In genomic region chr11:69922796-69923195, GRCm38 (mm10) we compare ENCODE assay signal across 8 mouse cellular contexts. TPM values are rescaled to one million over a fixed set of nuclear protein-coding genes. Genes with fewer than 3 reads are reported as not detected.
DNase-seq lines count a peak whose midpoint lies in the region; ATAC-seq and TF ChIP-seq lines count a peak whose summit lies in the region.

No protein-coding gene starts in this region.

- 72% methylated on average over 3 of the region's 3 CpGs for WGBS in hindbrain, embryonic 10.5 days
- 73% methylated on average over 3 of the region's 3 CpGs for WGBS in hindbrain, embryonic 11.5 days
- 71% methylated on average over 3 of the region's 3 CpGs for WGBS in forebrain, embryonic 13.5 days
- 69% methylated on average over 3 of the region's 3 CpGs for WGBS in midbrain, embryonic 10.5 days
- WGBS in thymus, adult 2 months, result 73% methylated on average over 3 of the region's 3 CpGs

- no peaks in the 10 kb centered on the region for H3K9me3 ChIP-seq in hindbrain, embryonic 10.5 days
- no peaks in the 10 kb centered on the region for H3K9me3 ChIP-seq in hindbrain, embryonic 11.5 days (ENCODE audit: control insufficient read depth, low read length)
- H3K9me3 ChIP-seq in ES-E14 (ENCODE audit: control insufficient read depth, insufficient read depth, low read depth, low read length), result no peaks in the 10 kb centered on the region
- H3K9me3 ChIP-seq in forebrain, embryonic 13.5 days (replicated peaks), result no peaks in the 10 kb centered on the region
- H3K9me3 ChIP-seq in midbrain, embryonic 10.5 days (replicated peaks), result no peaks in the 10 kb centered on the region

- H3K27ac ChIP-seq in hindbrain, embryonic 10.5 days, result peak overlapping the region; percentile 98
- H3K27ac ChIP-seq in hindbrain, embryonic 11.5 days (ENCODE audit: low read depth, low read length), result no peak overlapping the region
- H3K27ac ChIP-seq in ES-E14 (ENCODE audit: insufficient read depth, low read depth, low read length, poor library complexity, severe bottlenecking), result peak overlapping the region; percentile 93; the same call in 1 of the 2 replicates
- 0 out of 2 replicates have a peak overlapping the region, but pooled peaks have one; percentile 96 for H3K27ac ChIP-seq in forebrain, embryonic 13.5 days
- H3K27ac ChIP-seq in midbrain, embryonic 10.5 days (replicated peaks), result peak overlapping the region; percentile 99
- no peak overlapping the region for H3K27ac ChIP-seq in thymus, adult 2 months (ENCODE audit: control insufficient read depth, insufficient read depth, low read length)

- H3K27me3 ChIP-seq in hindbrain, embryonic 10.5 days (ENCODE audit: insufficient read depth, poor library complexity, severe bottlenecking), result no peaks in the 10 kb centered on the region
- H3K27me3 ChIP-seq in hindbrain, embryonic 11.5 days (ENCODE audit: control insufficient read depth, insufficient read depth, low read length), result no peaks in the 10 kb centered on the region
- H3K27me3 ChIP-seq in forebrain, embryonic 13.5 days, result no peaks in the 10 kb centered on the region
- H3K27me3 ChIP-seq in midbrain, embryonic 10.5 days (ENCODE audit: low read depth, poor library complexity, severe bottlenecking), result no peaks in the 10 kb centered on the region
- H3K27me3 ChIP-seq in thymus, adult 2 months (ENCODE audit: control insufficient read depth, insufficient read depth, low read length), result no peaks in the 10 kb centered on the region

- H3K4me2 ChIP-seq in hindbrain, embryonic 11.5 days (replicated peaks; ENCODE audit: low read depth, low read length), result no peak overlapping the region
- H3K4me2 ChIP-seq in forebrain, embryonic 13.5 days, result peak overlapping the region; percentile 90

- peaks cover 20% of the 10 kb centered on the region for H3K36me3 ChIP-seq in hindbrain, embryonic 10.5 days
- H3K36me3 ChIP-seq in hindbrain, embryonic 11.5 days (ENCODE audit: control insufficient read depth, insufficient read depth, low read length), result 0 out of 2 replicates have a peak, but pooled peaks cover 2% of the 10 kb centered on the region
- H3K36me3 ChIP-seq in ES-E14 (ENCODE audit: control insufficient read depth, insufficient read depth, low read length, poor library complexity, severe bottlenecking), result peaks cover 24% of the 10 kb centered on the region
- peaks cover 14% of the 10 kb centered on the region for H3K36me3 ChIP-seq in forebrain, embryonic 13.5 days (ENCODE audit: poor library complexity, severe bottlenecking)
- peaks cover 19% of the 10 kb centered on the region for H3K36me3 ChIP-seq in midbrain, embryonic 10.5 days
- peaks cover 12% of the 10 kb centered on the region for H3K36me3 ChIP-seq in thymus, adult 2 months (ENCODE audit: control insufficient read depth, insufficient read depth, low read length)

- no peak for TF ChIP-seq CTCF in thymus, adult 2 months (IDR thresholded peaks at IDR 0.05; ENCODE audit: borderline replicate concordance, control insufficient read depth, extremely low read depth, insufficient read depth, low read length, poor library complexity)

- H3K9ac ChIP-seq in hindbrain, embryonic 11.5 days (ENCODE audit: low read depth, low read length), result no peak overlapping the region
- peak overlapping the region; percentile 46; the same call in 1 of the 2 replicates for H3K9ac ChIP-seq in ES-E14 (ENCODE audit: insufficient read depth, low read depth, low read length, poor library complexity, severe bottlenecking)
- peak overlapping the region; percentile 6; the same call in 1 of the 2 replicates for H3K9ac ChIP-seq in forebrain, embryonic 13.5 days

- peaks cover 25% of the 10 kb centered on the region for H3K4me1 ChIP-seq in hindbrain, embryonic 10.5 days (replicated peaks)
- H3K4me1 ChIP-seq in hindbrain, embryonic 11.5 days (replicated peaks; ENCODE audit: control insufficient read depth, insufficient read depth, low read length), result peaks cover 4% of the 10 kb centered on the region; the same call in 1 of the 2 replicates
- peaks cover 0 to 7% of the 10 kb centered on the region in 2 experiments; a peak in 1 of 4 replicates for H3K4me1 ChIP-seq in ES-E14 (ENCODE audit: control insufficient read depth in 2 of 2, insufficient read depth in 2 of 2, low read length in 2 of 2, poor library complexity in 1 of 2)
- peaks cover 26% of the 10 kb centered on the region for H3K4me1 ChIP-seq in forebrain, embryonic 13.5 days
- peaks cover 32% of the 10 kb centered on the region for H3K4me1 ChIP-seq in midbrain, embryonic 10.5 days
- peaks cover 6% of the 10 kb centered on the region for H3K4me1 ChIP-seq in thymus, adult 2 months (replicated peaks; ENCODE audit: control insufficient read depth, insufficient read depth, low read length)

- DNase-seq in hindbrain, embryonic 10.5 days (ENCODE audit: low spot score), result no peak
- DNase-seq in hindbrain, embryonic 11.5 days (ENCODE audit: low spot score), result no peak
- DNase-seq in ES-E14 (ENCODE audit: low read depth, low spot score), result no peak
- DNase-seq in midbrain, embryonic 10.5 days (ENCODE audit: low spot score), result no peak
- DNase-seq in layer of hippocampus, postnatal 10 days (ENCODE audit: low spot score in 2 of 2), result no peak
- DNase-seq in thymus, adult 2 months, result no peak
- DNase-seq in layer of hippocampus, postnatal 14 days (ENCODE audit: low spot score in 2 of 2), result no peak

- TF ChIP-seq POLR2A in thymus, adult 2 months (IDR thresholded peaks at IDR 0.05; ENCODE audit: control insufficient read depth, extremely low read depth, insufficient read depth, low read length, poor library complexity), result no peak

- in situ Hi-C loops in ES-E14 (cut with MboI; ENCODE audit: low sequenced_read_pairs in 2 of 2, unreplicated experiment in 2 of 2), result no loop called here

- peak overlapping the region; percentile 91 for H3K4me3 ChIP-seq in hindbrain, embryonic 10.5 days
- H3K4me3 ChIP-seq in hindbrain, embryonic 11.5 days (ENCODE audit: low read depth, low read length), result no peak overlapping the region
- peak overlapping the region in 1 of 2 experiments; percentile 72; a peak in 2 of 4 replicates for H3K4me3 ChIP-seq in ES-E14 (ENCODE audit: insufficient read depth in 1 of 2, low read depth in 1 of 2, low read length in 2 of 2, poor library complexity in 1 of 2, severe bottlenecking in 1 of 2)
- H3K4me3 ChIP-seq in forebrain, embryonic 13.5 days, result no peak overlapping the region
- H3K4me3 ChIP-seq in midbrain, embryonic 10.5 days, result peak overlapping the region; percentile 99
- H3K4me3 ChIP-seq in thymus, adult 2 months (ENCODE audit: control insufficient read depth, insufficient read depth, low read length), result no peak overlapping the region

- ATAC-seq in hindbrain, embryonic 11.5 days (ENCODE audit: low FRiP score), result no peak
- ATAC-seq in forebrain, embryonic 13.5 days, result no peak

RNA-seq across cellular contexts. Expression of gene Eif5a, which starts 1.0 kb away (rescaled TPM):
- polyA plus RNA-seq in hindbrain, embryonic 10.5 days (2016; fragmentation: Nextera tagmentation; extraction: Ambion mirVana), result 2,350 and 2,667 TPM in 2 replicates
- polyA plus RNA-seq in hindbrain, embryonic 11.5 days (2014; fragmentation: Nextera tagmentation; extraction: Ambion mirVana), result 1,842 and 1,860 TPM in 2 replicates
- 754 and 926 TPM in 2 replicates for total RNA-seq in ES-E14 (2012; rRNA removed)
- 1,467 and 1,510 TPM in 2 replicates for polyA plus RNA-seq in forebrain, embryonic 13.5 days (2015; fragmentation: Nextera tagmentation; extraction: Ambion mirVana)
- polyA plus RNA-seq in midbrain, embryonic 10.5 days (2016; fragmentation: Nextera tagmentation; extraction: Ambion mirVana), result 2,258 and 2,701 TPM in 2 replicates
- total RNA-seq in layer of hippocampus, postnatal 10 days (2021), result 100 to 1,000 TPM; 479 to 501 TPM
- polyA plus RNA-seq in thymus, adult 2 months (2012; rRNA removed), result 618 and 719 TPM in 2 replicates
- total RNA-seq in layer of hippocampus, postnatal 14 days (2021), result 100 to 1,000 TPM; 446 to 451 TPM

RNA-seq across cellular contexts. Expression of gene Gps2, which starts 9.1 kb away (rescaled TPM):
- polyA plus RNA-seq in hindbrain, embryonic 10.5 days (2016; fragmentation: Nextera tagmentation; extraction: Ambion mirVana), result 96.8 and 105 TPM in 2 replicates
- polyA plus RNA-seq in hindbrain, embryonic 11.5 days (2014; fragmentation: Nextera tagmentation; extraction: Ambion mirVana), result 84.3 and 89.0 TPM in 2 replicates
- 14.3 and 15.5 TPM in 2 replicates for total RNA-seq in ES-E14 (2012; rRNA removed)
- 90.1 and 93.2 TPM in 2 replicates for polyA plus RNA-seq in forebrain, embryonic 13.5 days (2015; fragmentation: Nextera tagmentation; extraction: Ambion mirVana)
- polyA plus RNA-seq in midbrain, embryonic 10.5 days (2016; fragmentation: Nextera tagmentation; extraction: Ambion mirVana), result 98.4 and 111 TPM in 2 replicates
- total RNA-seq in layer of hippocampus, postnatal 10 days (2021), result 10 to 100 TPM; 27.8 to 30.2 TPM
- polyA plus RNA-seq in thymus, adult 2 months (2012; rRNA removed), result 236 and 272 TPM in 2 replicates
- 10 to 100 TPM; 28.5 to 29.3 TPM for total RNA-seq in layer of hippocampus, postnatal 14 days (2021)

RNA-seq across cellular contexts. Expression of gene Ybx2, which starts 12.8 kb away (rescaled TPM):
- 2.8 and 2.9 TPM in 2 replicates for polyA plus RNA-seq in hindbrain, embryonic 10.5 days (2016; fragmentation: Nextera tagmentation; extraction: Ambion mirVana)
- 3.1 and 4.8 TPM in 2 replicates for polyA plus RNA-seq in hindbrain, embryonic 11.5 days (2014; fragmentation: Nextera tagmentation; extraction: Ambion mirVana)
- 3.9 and 6.1 TPM in 2 replicates for total RNA-seq in ES-E14 (2012; rRNA removed)
- 4.5 and 6.0 TPM in 2 replicates for polyA plus RNA-seq in forebrain, embryonic 13.5 days (2015; fragmentation: Nextera tagmentation; extraction: Ambion mirVana)
- 2.4 and 2.8 TPM in 2 replicates for polyA plus RNA-seq in midbrain, embryonic 10.5 days (2016; fragmentation: Nextera tagmentation; extraction: Ambion mirVana)
- total RNA-seq in layer of hippocampus, postnatal 10 days (2021), result 1 to 10 TPM; 9.2 to 9.5 TPM
- polyA plus RNA-seq in thymus, adult 2 months (2012; rRNA removed), result 20.0 and 49.6 TPM in 2 replicates
- total RNA-seq in layer of hippocampus, postnatal 14 days (2021), result 1 to 10 TPM; 8.3 to 9.7 TPM

RNA-seq across cellular contexts. Expression of gene Neurl4, which starts 21.9 kb away (rescaled TPM):
- 12.5 and 13.4 TPM in 2 replicates for polyA plus RNA-seq in hindbrain, embryonic 10.5 days (2016; fragmentation: Nextera tagmentation; extraction: Ambion mirVana)
- polyA plus RNA-seq in hindbrain, embryonic 11.5 days (2014; fragmentation: Nextera tagmentation; extraction: Ambion mirVana), result 15.0 and 20.6 TPM in 2 replicates
- 66.3 and 98.2 TPM in 2 replicates for total RNA-seq in ES-E14 (2012; rRNA removed)
- polyA plus RNA-seq in forebrain, embryonic 13.5 days (2015; fragmentation: Nextera tagmentation; extraction: Ambion mirVana), result 15.5 and 20.2 TPM in 2 replicates
- polyA plus RNA-seq in midbrain, embryonic 10.5 days (2016; fragmentation: Nextera tagmentation; extraction: Ambion mirVana), result 12.8 and 14.3 TPM in 2 replicates
- 100 to 1,000 TPM; 127 to 146 TPM for total RNA-seq in layer of hippocampus, postnatal 10 days (2021)
- 85.3 and 90.7 TPM in 2 replicates for polyA plus RNA-seq in thymus, adult 2 months (2012; rRNA removed)
- 100 to 1,000 TPM; 108 to 124 TPM for total RNA-seq in layer of hippocampus, postnatal 14 days (2021)

RNA-seq across cellular contexts. Expression of gene 2810408A11Rik, which starts 22.0 kb away (rescaled TPM):
- 11.4 and 15.2 TPM in 2 replicates for polyA plus RNA-seq in hindbrain, embryonic 10.5 days (2016; fragmentation: Nextera tagmentation; extraction: Ambion mirVana)
- polyA plus RNA-seq in hindbrain, embryonic 11.5 days (2014; fragmentation: Nextera tagmentation; extraction: Ambion mirVana), result 14.5 and 14.7 TPM in 2 replicates
- 3.3 and 5.7 TPM in 2 replicates for total RNA-seq in ES-E14 (2012; rRNA removed)
- 19.1 and 20.3 TPM in 2 replicates for polyA plus RNA-seq in forebrain, embryonic 13.5 days (2015; fragmentation: Nextera tagmentation; extraction: Ambion mirVana)
- polyA plus RNA-seq in midbrain, embryonic 10.5 days (2016; fragmentation: Nextera tagmentation; extraction: Ambion mirVana), result 14.8 and 20.5 TPM in 2 replicates
- 1 to 10 TPM; 2.4 to 2.5 TPM for total RNA-seq in layer of hippocampus, postnatal 10 days (2021)
- 7.1 and 10.2 TPM in 2 replicates for polyA plus RNA-seq in thymus, adult 2 months (2012; rRNA removed)
- 1 to 10 TPM; 1.5 to 2.1 TPM for total RNA-seq in layer of hippocampus, postnatal 14 days (2021)

Comparison
In these comparisons a context has a peak if more than half of its experiments do, and no peak if none do; other contexts are left out.
1. H3K27ac ChIP-seq: peak in hindbrain, embryonic 10.5 days (single experiment), ES-E14 (single experiment), forebrain, embryonic 13.5 days (single experiment) and midbrain, embryonic 10.5 days (single experiment); none in hindbrain, embryonic 11.5 days (single experiment) and thymus, adult 2 months (single experiment).
2. H3K4me3 ChIP-seq: peak in hindbrain, embryonic 10.5 days (single experiment) and midbrain, embryonic 10.5 days (single experiment); none in hindbrain, embryonic 11.5 days (single experiment), forebrain, embryonic 13.5 days (single experiment) and thymus, adult 2 months (single experiment).